Mouse (Mus musculus): ENCODE results near the gene Slc11a1. TPM values are rescaled to one million over a fixed set of nuclear protein-coding genes. Genes with fewer than 3 reads are reported as not detected.
A peak's percentile ranks its signal among the peaks of the same experiment; 100 is the strongest.
"Not testable (repeated sequence)": the region's sequence is repeated elsewhere in the genome, so short reads cannot be mapped to it uniquely, and the experiment has no call there.

The Slc11a1 gene
- total RNA-seq (2021) = 1 to 10 TPM; 3.6 to 8.1 TPM
- long read RNA-seq, experiment 1, partial matches to known transcripts = 4 of 6 reads
- long read RNA-seq, experiment 1, other reads (novel, unspliced or antisense) = 2 of 6 reads
- long read RNA-seq, experiment 2, partial matches to known transcripts = 4 of 8 reads
- long read RNA-seq, experiment 2, other reads (novel, unspliced or antisense) = 4 of 8 reads

DNA sequence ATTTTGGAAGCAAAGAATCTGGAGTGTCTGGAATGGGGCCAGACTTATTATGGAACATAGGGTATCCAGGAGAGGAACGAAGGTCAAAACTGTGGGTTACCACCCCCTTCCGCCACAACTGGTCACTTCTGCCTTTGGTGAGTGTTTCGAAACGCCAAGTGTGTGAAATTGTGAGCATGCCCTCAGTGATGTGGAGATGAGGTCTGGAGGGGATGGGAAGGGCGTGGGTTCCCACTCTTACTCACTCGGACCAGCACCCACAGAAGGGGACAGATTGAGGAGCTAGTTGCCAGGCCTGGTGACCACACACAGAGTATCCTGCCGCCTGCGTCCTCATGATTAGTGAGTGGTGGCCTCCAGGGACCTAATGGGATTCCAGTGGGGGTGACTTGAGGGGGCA, at the start of gene Slc11a1:
Slc11a1 (plus strand) TSS at position 216 of the 400 bp plus-strand sequence.
- DNase-seq (ENCODE audit: low spot score) = no peak

DNA sequence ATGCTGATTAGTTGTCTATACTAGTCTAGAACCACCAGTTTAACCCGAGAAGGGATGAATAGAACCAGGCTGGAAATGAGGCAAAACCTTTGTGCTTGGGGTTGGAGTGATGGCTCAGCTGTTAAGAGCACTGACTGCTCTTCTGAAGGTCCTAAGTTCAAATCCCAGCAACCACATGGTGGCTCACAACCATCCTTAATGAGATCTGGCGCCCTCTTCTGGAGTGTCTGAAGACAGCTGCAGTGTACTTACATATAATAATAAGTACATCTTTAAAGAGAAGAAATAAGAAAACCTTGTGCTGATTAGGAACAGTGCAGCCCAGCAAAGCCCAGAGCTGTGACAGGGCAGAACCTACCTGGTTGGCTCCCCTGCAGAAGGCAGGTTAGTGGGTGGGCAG, 48.1 kb upstream of the Slc11a1 start:
- not testable (repeated sequence) for DNase-seq (ENCODE audit: low spot score)

DNA sequence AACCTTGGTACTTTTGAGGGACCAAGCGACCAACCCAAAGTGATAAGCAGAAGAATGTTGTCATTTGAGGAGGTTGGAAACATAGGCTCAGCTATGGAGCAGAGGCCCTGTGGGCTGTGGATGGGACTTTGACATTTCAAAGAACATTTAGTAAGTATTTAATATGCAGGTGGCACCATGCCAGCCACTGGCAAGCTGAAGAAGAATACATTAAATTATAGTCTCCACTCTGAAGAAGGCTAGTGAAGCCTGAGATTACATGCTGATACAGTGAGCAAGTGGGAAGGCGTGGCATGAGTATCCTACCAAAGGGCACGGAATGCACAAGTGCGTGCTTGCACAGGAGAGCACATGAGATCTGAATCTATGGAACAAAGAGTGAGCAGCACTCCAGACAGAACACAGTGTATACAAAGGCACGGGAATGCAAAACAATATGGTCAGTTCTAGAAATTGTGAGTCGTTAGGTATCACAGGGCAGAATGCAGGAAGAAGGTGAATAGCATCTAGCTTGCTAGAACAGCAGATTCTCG, 45.0 kb upstream of the Slc11a1 start:
- no peak for DNase-seq (ENCODE audit: low spot score)

DNA sequence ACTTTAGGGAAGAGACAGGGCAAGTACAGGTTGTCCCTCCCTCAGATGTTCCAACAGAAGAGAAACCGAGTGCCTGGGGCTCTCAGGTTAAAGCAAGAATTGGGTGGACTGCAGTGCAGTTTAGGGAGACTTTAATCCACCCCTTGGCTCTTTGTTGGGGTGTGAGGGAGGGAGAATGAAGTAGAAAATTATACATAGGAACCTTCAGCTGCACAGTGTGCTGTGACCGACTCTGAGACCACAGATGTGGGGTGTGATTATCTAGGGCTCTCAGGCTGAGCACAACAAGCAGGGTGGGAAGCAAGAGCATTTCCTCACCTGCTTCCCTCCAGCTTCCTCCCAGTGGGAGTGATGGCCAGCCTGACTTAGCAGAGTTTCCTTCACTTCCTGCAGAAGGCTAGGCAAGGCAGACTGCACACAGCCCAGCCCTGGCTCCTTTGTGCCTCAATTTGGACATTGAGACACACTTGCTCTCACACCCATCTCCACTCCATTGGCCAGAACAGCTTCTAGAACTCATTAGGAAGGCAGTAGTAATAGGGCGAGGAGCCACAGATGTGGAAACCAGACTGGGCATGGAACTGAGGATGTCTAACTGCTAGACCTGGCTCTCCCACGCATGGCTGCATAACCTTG, 43.8 kb upstream of the Slc11a1 start:
- no peak for DNase-seq (ENCODE audit: low spot score)

DNA sequence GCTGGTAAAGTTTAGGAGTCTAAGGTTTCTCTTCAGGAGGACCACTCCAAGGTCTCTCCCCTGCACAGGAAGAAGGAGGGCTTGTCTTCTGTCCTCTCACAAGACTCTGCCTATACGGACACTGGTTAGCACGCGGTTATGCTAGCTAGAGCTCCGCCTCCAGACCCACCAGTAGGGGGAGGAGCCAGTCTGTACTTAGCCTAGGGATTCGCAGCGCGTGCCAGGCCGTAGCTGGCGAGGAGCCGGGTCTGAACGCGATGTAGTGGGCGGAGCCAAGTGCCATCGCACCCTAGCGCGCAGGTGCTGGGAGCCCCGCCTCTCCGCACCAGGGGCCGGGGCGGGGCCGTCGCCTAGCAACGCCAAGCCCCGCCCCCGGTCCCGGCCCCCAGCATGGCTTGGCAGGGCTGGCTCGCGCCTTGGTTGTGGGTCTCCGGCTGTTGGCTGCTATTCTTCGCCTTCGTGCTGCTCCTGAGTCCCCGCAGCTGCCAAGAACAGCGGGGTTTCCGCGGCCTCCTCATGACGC, 42.7 kb upstream of the Slc11a1 start:
- peak; percentile 95 for DNase-seq (ENCODE audit: low spot score)

DNA sequence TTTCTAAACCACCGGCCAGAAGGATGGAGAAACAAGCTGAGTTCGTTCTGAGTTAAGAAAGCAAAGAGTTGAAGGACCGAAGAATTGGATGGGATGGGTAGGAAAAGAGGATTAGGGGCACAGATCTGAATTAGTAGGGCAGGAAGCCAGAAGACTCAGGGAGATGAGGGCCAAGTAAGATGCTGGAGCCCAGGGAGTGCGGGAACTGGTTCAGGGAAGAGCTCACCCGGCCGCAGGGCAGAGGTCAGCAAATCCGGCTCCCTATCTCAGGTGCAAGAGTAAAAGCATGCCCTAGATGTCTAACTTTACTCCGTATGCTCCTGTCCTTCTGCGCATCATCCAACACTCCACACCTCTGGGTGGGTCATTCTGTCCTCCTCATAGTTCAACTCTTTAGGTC, 42.1 kb upstream of the Slc11a1 start:
- DNase-seq (ENCODE audit: low spot score) = no peak

DNA sequence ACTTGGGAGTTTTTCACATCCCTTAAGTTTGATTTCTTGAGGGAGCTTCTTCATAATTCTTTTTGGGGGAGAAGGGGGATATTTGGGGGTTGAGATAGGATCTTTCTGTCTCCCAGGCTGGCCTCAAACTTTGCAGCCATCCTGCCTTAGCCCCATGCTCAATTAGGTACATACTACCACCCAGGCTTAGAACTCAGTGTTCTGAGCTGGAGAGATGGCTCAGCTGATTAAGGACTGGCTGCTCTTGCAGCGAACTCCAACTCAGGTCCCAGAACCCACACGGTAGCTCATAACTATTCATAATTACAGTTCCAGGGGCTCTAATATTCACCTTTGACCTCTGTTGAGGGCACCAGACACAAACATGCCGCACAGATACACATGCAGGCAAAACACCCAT, 40.4 kb upstream of the Slc11a1 start:
- DNase-seq (ENCODE audit: low spot score) = no peak

DNA sequence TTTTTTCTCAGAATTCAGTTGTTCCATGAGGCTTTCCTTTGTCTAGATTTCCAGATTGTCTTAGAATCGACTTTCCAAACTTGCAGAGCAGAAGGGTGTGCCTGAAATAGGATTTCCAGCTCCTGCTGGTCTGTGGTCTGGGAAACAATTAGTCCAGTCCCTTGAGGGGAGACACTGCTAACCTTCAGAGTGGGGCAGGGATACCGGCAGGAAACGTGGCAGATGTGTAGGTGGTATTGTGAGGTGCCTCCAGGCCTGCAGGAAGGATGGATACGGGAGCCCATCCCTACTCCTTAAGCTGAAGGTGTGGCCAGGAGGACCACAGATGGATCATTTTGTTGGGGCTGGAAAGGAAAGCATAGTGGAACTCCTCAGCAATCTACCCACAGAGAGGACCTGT, 40.0 kb upstream of the Slc11a1 start:
- no peak for DNase-seq (ENCODE audit: low spot score)

DNA sequence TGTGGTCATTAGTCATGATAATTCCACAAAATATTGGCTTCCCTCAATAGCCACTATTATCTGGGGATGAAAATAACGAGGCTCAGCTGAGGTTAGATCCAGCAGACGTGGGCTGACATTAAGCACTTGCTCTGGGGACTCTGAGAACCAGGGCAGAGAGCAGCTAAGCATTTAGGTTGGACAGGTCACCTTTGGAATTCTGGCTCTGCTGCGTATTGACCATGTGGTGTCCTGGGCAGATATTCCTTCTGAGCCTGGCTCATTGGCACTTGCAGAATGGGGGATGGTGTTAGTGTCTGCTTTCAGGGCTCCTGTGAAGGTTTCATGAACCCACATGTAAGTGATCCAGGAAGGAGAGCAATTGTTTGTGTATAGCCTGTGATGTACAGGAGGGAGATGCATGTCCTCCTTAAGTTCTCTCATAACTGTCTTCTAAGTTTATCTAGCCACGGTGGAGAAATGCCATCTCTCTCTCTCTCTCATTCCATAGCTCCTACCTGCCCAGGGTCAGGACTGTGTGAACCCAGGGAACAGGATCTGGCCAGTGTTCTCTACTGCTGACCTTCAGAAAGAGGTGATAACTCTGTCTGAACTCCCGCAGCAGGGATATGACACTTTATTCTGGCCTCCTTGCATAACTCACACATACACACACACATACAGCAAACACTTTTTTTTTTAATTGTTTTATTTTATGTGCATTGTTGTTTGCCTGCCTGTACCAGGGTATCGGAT, 39.4 kb upstream of the Slc11a1 start:
- DNase-seq (ENCODE audit: low spot score) = peak; percentile 69

DNA sequence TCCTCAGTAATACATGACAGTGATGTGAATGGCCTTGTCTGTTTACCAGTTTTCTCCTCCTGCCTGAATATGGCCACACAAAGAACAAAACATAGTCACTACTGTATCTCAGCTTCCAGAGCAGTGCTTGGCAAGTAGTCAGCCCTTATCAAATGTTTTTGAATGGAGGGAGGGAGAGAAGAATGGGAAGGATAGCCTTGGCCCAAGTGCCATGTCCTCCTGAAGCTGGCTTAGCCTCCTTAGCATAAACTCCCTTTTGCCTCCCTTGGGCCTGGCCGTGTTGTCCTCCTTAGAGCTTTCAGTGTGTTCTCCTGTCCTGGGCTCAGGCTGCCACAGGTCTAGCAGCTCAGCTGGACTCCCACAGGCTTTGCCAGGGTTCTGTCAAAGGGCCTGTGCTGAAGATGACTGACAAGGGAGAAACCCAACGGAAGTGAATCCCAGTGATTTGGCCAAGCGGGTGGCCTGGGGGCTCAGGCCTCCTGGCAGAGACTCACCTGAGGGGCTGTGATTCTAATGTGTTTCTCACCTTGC, 37.7 kb upstream of the Slc11a1 start:
- DNase-seq (ENCODE audit: low spot score) = no peak

DNA sequence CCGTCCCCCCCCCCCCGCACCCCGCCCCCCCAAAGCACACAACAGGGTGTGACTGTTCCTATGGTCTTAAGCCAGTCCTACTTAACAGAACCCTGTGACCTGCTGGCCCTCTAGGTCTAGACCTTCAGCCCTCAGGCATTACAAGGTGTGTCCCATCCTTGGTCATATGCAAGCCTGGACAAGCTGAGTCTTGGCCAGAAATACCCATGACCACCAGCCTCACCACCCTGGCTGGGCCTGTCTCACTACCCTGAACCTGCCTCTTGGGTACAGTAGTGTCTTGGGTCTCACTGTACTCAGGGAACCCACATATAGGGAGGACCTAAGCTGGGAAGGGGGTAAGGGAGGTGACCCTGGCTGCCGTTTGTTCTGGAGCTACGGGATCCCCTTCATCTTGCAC, 37.0 kb upstream of the Slc11a1 start:
- DNase-seq (ENCODE audit: low spot score) = no peak

DNA sequence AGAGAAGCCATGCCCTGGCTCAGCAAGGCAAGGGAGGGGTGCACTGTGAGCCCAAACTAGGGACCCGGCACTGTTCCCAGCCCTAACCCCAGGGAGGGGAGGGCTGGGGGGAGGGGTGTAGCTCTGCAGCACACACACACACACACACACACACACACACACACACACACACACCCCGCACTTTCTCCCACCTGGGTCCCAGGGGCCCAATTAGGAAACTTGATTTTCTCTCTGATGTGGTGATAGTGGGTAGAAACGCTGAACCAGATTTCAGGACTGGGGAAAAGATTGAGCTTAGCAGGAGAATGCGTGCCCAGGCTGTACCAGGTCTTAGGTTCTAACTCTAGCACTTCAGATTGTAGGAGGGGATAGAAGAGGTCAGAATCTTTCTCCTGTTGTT, 36.4 kb upstream of the Slc11a1 start:
- no peak for DNase-seq (ENCODE audit: low spot score)

DNA sequence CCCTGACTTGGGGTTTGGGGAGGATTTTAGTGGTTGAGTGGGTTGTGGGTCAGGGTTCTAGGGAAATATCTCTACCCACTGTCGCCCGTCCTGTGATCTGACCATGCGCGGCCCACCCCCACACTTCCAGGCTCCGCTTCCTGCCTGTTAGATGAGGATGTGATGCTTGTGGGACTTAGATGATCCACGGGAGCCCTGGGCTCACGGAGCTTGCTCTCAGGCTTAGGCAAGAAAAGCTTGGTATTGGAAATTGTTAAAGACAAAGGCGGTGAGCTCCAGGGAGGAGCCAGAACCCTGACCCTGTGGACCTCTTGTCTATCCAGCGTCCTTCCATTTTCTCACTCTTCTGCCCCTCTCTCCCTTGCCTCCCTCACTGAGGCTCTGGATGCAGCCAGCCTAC, 35.1 kb upstream of the Slc11a1 start:
- no peak for DNase-seq (ENCODE audit: low spot score)

DNA sequence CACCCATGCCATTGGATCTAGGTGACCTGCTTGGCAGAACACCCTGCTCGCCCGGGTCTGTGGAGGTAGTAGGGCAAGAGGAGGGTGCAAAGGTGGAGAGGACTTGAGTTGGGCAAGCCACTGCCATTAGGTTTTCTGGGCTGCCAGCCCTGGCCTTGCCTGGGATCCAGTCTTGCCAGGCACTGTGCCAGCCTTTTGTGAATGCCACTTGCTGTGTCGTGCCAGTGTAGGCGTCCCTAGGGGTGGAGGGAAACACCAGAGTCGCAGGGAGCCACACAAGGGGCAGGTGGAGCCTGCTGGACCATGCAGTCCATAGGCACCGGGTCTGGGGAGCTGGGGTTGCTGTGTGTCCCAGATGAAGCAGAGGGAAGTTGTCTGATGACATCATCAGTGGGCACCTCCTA, 34.6 kb upstream of the Slc11a1 start:
- DNase-seq (ENCODE audit: low spot score) = peak; percentile 88

DNA sequence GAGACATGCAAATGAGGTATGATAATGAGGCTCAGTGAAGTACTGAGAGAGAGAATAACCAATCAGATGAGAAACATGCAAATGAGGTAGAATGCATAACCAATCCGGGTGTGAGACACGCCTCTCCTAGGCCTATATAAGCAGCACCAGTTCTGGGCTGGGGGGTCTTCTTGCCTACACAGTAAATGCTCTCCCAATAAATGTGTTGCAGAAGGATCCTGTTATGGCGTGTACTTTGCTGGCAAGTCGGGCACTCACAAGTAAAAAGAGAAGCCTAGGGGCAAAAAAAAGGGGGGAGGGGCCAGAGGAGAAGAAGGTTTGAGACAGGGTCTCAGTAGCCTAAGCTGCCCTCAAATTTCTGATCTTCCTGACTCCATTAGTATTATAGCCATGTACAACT, 34.0 kb upstream of the Slc11a1 start:
- not testable (repeated sequence) for DNase-seq (ENCODE audit: low spot score)

DNA sequence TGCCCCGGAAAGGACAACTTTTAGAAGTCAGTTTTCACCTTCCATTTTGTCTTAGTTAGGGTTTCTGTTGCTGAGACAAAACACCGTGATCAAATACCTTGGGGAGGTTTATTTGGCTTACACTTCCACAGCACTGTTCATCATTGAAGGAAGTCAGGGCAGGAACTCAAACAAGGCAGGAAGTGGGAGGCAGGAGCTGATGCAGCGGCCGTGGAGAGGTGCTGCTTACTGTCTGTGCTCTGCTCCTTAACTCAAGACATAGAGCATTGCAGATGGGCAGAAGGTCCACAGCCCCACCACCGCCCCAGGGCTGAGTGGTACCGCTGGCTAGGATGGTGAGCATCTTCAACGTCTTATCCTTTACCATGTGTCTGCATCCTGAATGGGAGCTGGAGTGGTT, 33.1 kb upstream of the Slc11a1 start:
- no peak for DNase-seq (ENCODE audit: low spot score)

DNA sequence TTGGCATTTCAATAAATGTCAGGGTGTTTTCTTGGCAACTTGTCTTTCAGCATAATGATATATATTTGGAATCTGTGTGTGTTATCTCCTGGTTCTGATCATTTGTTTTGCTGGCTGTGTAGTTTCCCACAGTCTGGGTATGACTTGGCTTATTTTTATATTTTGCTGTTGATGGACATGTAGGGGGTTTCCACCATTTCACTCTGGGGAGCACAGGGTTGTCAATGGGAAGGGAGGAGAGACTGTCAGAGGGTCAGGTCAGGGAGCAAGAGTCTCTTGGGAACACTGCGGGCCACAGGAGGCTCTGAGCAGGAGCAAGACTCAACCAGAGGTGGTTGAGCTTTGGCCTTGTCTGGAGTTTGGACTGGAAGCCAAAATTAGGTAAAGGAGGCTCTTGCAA, 32.7 kb upstream of the Slc11a1 start:
- DNase-seq (ENCODE audit: low spot score) = no peak

DNA sequence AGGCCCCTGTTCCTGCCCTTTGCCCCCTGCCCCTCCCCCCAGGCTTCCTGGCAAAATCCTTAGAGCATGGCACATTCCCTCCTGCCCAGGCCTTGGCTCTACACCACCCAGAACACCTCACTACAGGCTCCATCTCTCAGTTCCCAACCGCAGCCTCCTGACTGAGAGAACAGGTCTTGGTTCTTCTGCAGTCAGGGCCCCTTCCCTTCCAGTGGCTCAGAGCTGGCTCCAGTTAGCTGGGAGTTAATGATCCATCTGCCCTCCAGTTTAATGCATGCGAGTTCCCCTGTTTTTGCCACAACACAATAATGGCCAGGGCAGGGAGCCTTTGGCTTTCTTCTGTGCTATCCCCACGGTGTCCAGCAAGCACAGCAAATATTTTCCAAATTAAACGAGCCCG, 31.8 kb upstream of the Slc11a1 start:
- DNase-seq (ENCODE audit: low spot score) = no peak

DNA sequence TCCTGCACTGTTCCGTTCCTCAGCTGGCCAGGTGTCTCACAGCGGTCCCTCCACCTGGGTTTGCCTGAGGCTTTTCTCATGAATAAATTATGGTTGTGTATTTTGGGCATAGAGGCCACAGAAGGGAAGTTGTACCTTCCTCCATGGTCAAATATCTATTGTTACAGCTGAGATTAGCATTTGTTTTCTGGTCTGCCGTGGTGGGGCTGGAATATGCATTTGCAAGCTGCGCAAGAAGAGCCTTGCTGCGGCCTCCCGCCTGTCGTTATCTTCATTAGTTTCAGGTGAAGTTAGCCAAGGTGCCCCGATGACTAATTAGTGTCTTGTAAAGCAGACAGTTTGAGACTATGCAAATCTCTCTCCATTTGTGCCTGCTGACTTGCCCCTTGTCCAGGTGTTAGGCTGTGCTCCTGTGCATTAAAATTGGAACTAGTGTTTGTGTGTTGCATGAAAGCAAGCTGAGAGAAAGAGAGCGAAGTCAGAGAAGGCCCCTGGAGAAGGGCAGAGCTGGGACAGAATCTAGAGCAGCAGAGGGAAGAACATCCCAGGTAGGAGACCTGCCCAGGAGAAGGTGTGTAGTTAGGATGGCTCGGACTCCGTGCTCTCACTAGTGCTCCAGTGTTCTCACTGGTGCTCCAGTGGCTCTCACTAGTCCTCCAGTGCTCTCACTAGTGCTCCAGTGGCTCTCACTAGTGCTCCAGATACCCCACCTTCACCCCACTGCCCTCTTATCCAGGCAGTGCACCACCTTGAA, 30.7 kb upstream of the Slc11a1 start:
- no peak for DNase-seq (ENCODE audit: low spot score)

DNA sequence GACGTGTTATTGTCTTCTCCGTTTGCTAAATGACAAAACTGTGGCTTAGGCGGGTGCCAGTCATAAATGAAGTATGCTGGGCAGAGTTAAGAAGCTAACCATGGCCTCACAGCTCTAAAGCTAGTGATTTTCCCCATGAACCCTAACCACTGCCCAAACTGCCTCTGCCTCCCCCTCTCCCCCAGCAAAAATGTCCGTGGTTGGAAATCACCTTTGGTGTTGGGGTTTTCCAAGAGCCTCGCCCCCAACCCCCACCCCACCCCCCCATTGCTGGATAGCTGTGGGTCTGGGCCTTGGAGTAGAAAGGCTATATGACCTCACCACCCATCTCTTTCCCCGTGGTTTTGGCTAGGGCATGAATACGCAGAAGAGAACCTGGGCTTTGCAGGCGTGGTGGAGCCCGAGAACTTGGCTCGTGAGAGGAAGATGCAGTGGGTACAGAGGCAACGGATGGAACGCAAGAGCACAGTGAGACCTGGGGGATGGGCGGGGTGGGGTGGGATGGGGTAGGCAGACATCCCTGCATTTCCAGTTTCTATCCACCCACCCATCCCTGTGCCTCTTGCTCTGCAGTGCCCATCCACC, 23.7 kb upstream of the Slc11a1 start:
- no peak for DNase-seq (ENCODE audit: low spot score)

DNA sequence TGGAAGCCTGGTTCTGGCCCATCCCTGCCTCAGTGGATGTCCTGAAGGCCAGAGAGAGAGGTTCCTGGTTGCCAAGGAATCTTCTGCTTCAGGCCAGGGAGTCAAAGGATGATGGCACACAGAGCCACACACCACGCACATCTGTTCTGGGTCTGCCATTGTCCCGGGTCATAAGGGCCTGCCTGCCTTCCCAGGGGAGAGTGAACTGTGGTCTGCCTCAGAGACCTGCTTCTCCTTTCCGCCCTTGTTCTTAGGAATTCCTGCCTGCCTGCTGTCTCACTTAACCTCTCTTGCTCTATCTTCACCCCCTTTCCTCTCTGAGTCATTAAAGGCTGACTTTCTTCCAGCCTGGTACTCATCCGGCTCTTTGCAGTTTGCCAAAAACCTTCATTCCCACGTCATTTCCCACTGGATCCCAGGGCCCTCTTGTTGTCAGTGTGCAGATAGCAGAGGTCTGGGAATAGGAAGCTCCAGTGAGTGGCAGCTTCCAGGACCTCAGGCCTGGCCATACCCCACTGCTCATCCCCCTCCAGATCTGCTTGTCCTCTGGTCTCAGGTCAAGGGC, 22.4 kb upstream of the Slc11a1 start:
- DNase-seq (ENCODE audit: low spot score) = no peak
